Mouse (Mus musculus) liver, embryonic 14.5 days (tissue): ENCODE results near the gene Cacna1f. TPM values are rescaled to one million over a fixed set of nuclear protein-coding genes. Genes with fewer than 3 reads are reported as not detected.
A peak's percentile ranks its signal among the peaks of the same experiment; 100 is the strongest.

Experiments
- ATAC-seq: fragments of 200-750 bp; cut with Nextera tagmentation; 2 replicates; pipeline ENCODE4 v1.8.0; 2017; ENCODE audit warnings: moderate number of reproducible peaks, mild to moderate bottlenecking, moderate library complexity; ENCODE audit not compliant: insufficient read depth
- DNase-seq, 3 experiments: peaks; one replicate each; pipeline ENCODE4 v3.0.0-alpha.2; 2012 to 2013; ENCODE audit warnings: low read depth in 3 of 3, low spot score in 3 of 3
- H3K27ac ChIP-seq: fragments of 300-500 bp; sonication (generic); 2 replicates; pipeline ENCODE4 v1.5.1; 2014; ENCODE audit warnings: moderate library complexity, mild to moderate bottlenecking, control low read depth, inconsistent platforms
- H3K27me3 ChIP-seq: fragments of 300-500 bp; sonication (generic); 2 replicates; pipeline ENCODE4 v1.6.1; 2014; ENCODE audit warnings: mild to moderate bottlenecking, low read length, moderate library complexity; ENCODE audit not compliant: control insufficient read depth, insufficient read depth
- H3K36me3 ChIP-seq: fragments of 300-500 bp; sonication (generic); replicated peaks from 2 replicates; pipeline ENCODE4 v1.6.1; 2014; ENCODE audit warnings: low read depth; ENCODE audit not compliant: control insufficient read depth, insufficient read depth
- H3K4me1 ChIP-seq, 2 experiments: fragments of 200-500 bp in 1 of 2; fragments of 300-500 bp in 1 of 2; sonication (generic) in 1 of 2; replicated peaks; 2 replicates each; pipeline ENCODE4 v1.6.1; 2012 to 2014; ENCODE audit warnings: antibody characterized with exemption in 1 of 2, inconsistent platforms in 1 of 2, low read length in 1 of 2; ENCODE audit not compliant: control insufficient read depth in 2 of 2, insufficient read depth in 2 of 2
- H3K4me2 ChIP-seq: fragments of 300-500 bp; sonication (generic); 2 replicates; pipeline ENCODE4 v1.6.1; 2014; ENCODE audit warnings: low read depth, mild to moderate bottlenecking, control low read depth, moderate library complexity
- H3K4me3 ChIP-seq, 2 experiments: fragments of 200-500 bp in 1 of 2; fragments of 300-500 bp in 1 of 2; sonication (generic) in 1 of 2; 2 replicates each; pipeline ENCODE4 v1.5.1; 2012 to 2014; ENCODE audit warnings: low read depth in 2 of 2, low read length in 2 of 2, mild to moderate bottlenecking in 2 of 2, control low read depth in 1 of 2, inconsistent platforms in 1 of 2, moderate library complexity in 1 of 2; ENCODE audit not compliant: insufficient read depth in 1 of 2
- H3K9ac ChIP-seq: fragments of 300-500 bp; sonication (generic); replicated peaks from 2 replicates; pipeline ENCODE4 v1.6.1; 2014; ENCODE audit warnings: mild to moderate bottlenecking, control low read depth, moderate library complexity
- H3K9me3 ChIP-seq: fragments of 300-500 bp; sonication (generic); 2 replicates; pipeline ENCODE4 v1.6.1; 2016; ENCODE audit warnings: low read length, mixed read lengths; ENCODE audit not compliant: control insufficient read depth
- CTCF ChIP-seq: IDR thresholded peaks from 2 replicates; pipeline ENCODE4 v1.5.1; 2016; ENCODE audit warnings: antibody characterized with exemption, low read depth, control low read depth
- EP300 ChIP-seq: IDR thresholded peaks from 2 replicates; pipeline ENCODE4 v1.6.1; 2016; ENCODE audit warnings: antibody characterized with exemption, low read depth
- WGBS: fragments of 180-500 bp; shearing (Covaris S2); extraction: QIAGEN DNeasy Blood & Tissue Kit; methylation state at CpG from one replicate; pipeline ENCODE4 v1.1.7; 2014; ENCODE audit not compliant: insufficient replicate concordance; 5-methylcytosine and 5-hydroxymethylcytosine counted together
- polyA plus RNA-seq, 2 experiments: library from polyadenylated mRNA; depleted of rRNA in 1 of 2; stranded (reverse) in 1 of 2; unstranded in 1 of 2; fragments of >200 nt; fragmentation: Nextera tagmentation in 1 of 2; extraction: Ambion mirVana in 1 of 2; gene quantifications; 2 replicates each; pipeline versions ENCODE4 v1.2.1 to v1.2.3; 2012 to 2014

Gene Cacna1f
- polyA plus RNA-seq, 2 experiments, result 0.04 to 0.11 TPM

GRCm38 (mm10) chrX:7673578-7674281 lies 66.8 kb downstream of the Cacna1f start:
- Histone ChIP-seq H3K36me3 (no peaks in the 10 kb centered on the region), H3K4me3 (no peak overlapping the region), H3K4me1 (peaks cover 0 to 15% of the 10 kb centered on the region in 2 experiments; a peak in 2 of 4 replicates), H3K9me3 (no peaks in the 10 kb centered on the region), H3K9ac (no peak overlapping the region; the same call in 1 of the 2 replicates), H3K27me3 (no peaks in the 10 kb centered on the region), H3K4me2 (peak overlapping the region; percentile 62), H3K27ac (no peak overlapping the region)
- DNase-seq, result no peak
- no peak for TF ChIP-seq CTCF
- no peak for TF ChIP-seq EP300
- peak; percentile 47 for ATAC-seq
- WGBS, result 21% methylated on average over 12 of the region's 12 CpGs

- H3K27me3 ChIP-seq, result no peaks in the 10 kb centered on the region
- no peak for ATAC-seq
- H3K4me3 ChIP-seq, result peak overlapping the region; percentile 18 to 40
- H3K27ac ChIP-seq, result no peak overlapping the region
- no peaks in the 10 kb centered on the region for H3K36me3 ChIP-seq
- peaks cover 0 to 15% of the 10 kb centered on the region in 2 experiments; a peak in 2 of 4 replicates for H3K4me1 ChIP-seq
- no peak for DNase-seq
- TF ChIP-seq EP300 (no peak), CTCF (no peak)
- peak overlapping the region; percentile 62 for H3K4me2 ChIP-seq
- WGBS, result 16% methylated on average over 28 of the region's 28 CpGs
- no peaks in the 10 kb centered on the region for H3K9me3 ChIP-seq
- peak overlapping the region; percentile 31; the same call in 1 of the 2 replicates for H3K9ac ChIP-seq
Observed at GRCm38 (mm10) chrX:7674284-7675000, 67.6 kb downstream of the Cacna1f start.

- Histone ChIP-seq H3K27me3 (no peaks in the 10 kb centered on the region), H3K4me1 (peaks cover 0 to 13% of the 10 kb centered on the region in 2 experiments; a peak in 2 of 4 replicates), H3K36me3 (no peaks in the 10 kb centered on the region), H3K4me3 (peak overlapping the region; percentile 18 to 40; a peak in 3 of 4 replicates), H3K27ac (no peak overlapping the region), H3K9ac (peak overlapping the region; percentile 31; the same call in 1 of the 2 replicates), H3K4me2 (peak overlapping the region; percentile 62), H3K9me3 (no peaks in the 10 kb centered on the region)
- no peak for DNase-seq
- no peak for ATAC-seq
- TF ChIP-seq CTCF (no peak), EP300 (no peak)
- 19% methylated on average over 10 of the region's 10 CpGs for WGBS
Observed at GRCm38 (mm10) chrX:7675001-7675380, 68.1 kb downstream of the Cacna1f start.

- H3K27ac ChIP-seq, result no peak overlapping the region
- no peaks in the 10 kb centered on the region for H3K4me1 ChIP-seq
- H3K4me2 ChIP-seq, result no peak overlapping the region
- no peak for ATAC-seq
- no peaks in the 10 kb centered on the region for H3K9me3 ChIP-seq
- H3K9ac ChIP-seq, result no peak overlapping the region
- WGBS, result 24% methylated on average over 3 of the region's 3 CpGs
- H3K36me3 ChIP-seq, result no peaks in the 10 kb centered on the region
- no peak for TF ChIP-seq EP300
- no peak for TF ChIP-seq CTCF
- H3K27me3 ChIP-seq, result no peaks in the 10 kb centered on the region
- no peak for DNase-seq
- no peak overlapping the region for H3K4me3 ChIP-seq
Observed at GRCm38 (mm10) chrX:7678986-7679385, 72.1 kb downstream of the Cacna1f start.

GRCm38 (mm10) chrX:7679405-7680056 lies 72.6 kb downstream of the Cacna1f start:
- ATAC-seq (peak; percentile 95), DNase-seq (peak; percentile 69 to 72 (median 72))
- peak overlapping the region; percentile 1 to 39; a peak in 3 of 4 replicates for H3K4me3 ChIP-seq
- no peak overlapping the region for H3K9ac ChIP-seq
- no peaks in the 10 kb centered on the region for H3K27me3 ChIP-seq
- no peaks in the 10 kb centered on the region for H3K36me3 ChIP-seq
- TF ChIP-seq CTCF (peak; percentile 92), EP300 (no peak)
- WGBS, result 10% methylated on average over 27 of the region's 27 CpGs
- no peak overlapping the region for H3K27ac ChIP-seq
- peak overlapping the region; percentile 56 for H3K4me2 ChIP-seq
- no peaks in the 10 kb centered on the region for H3K9me3 ChIP-seq
- H3K4me1 ChIP-seq, result no peaks in the 10 kb centered on the region
